Mouse (Mus musculus): ENCODE data around the gene Olfr56. TPM values are rescaled to one million over a fixed set of nuclear protein-coding genes. Genes with fewer than 3 reads are reported as not detected.

Olfr56 gene
- polyA plus RNA-seq, 1 experiment: 0.63 TPM

GRCm38 (mm10) chr11:49119635-49120034, 140.9 kb downstream of the Olfr56 start:
- WGBS: 73% methylated on average over 3 of the region's 3 CpGs
- DNase-seq (ENCODE audit: low read depth, low spot score): no peak

GRCm38 (mm10) chr11:49124169-49124568, 145.5 kb downstream of the Olfr56 start:
- no peak for DNase-seq (ENCODE audit: low read depth, low spot score)
- 89% methylated on average over 2 of the region's 2 CpGs for WGBS

- no peak for DNase-seq (ENCODE audit: low read depth, low spot score)
- 93% methylated on average over 6 of the region's 6 CpGs for WGBS
Observed at GRCm38 (mm10) chr11:49141974-49142373, 163.3 kb downstream of the Olfr56 start, which contains the start of gene Olfr1395. Gene Olfr1395, plus strand, starts transcription at chr11:49142274.

GRCm38 (mm10) chr11:49154077-49154476, 175.4 kb downstream of the Olfr56 start, which contains the start of gene Olfr1394:
Gene Olfr1394, plus strand, starts transcription at chr11:49154377.
- 72% methylated on average over 1 of the region's 1 CpGs for WGBS
- no peak for DNase-seq (ENCODE audit: low read depth, low spot score)

GRCm38 (mm10) chr11:49156821-49157814, 178.4 kb downstream of the Olfr56 start:
- 84% methylated on average over 2 of the region's 2 CpGs for WGBS
- DNase-seq (ENCODE audit: low read depth, low spot score): no peak

- 41% methylated on average over 50 of the region's 50 CpGs for WGBS
- DNase-seq (ENCODE audit: low read depth, low spot score): no peak
Observed at GRCm38 (mm10) chr11:49168839-49169611, 190.3 kb downstream of the Olfr56 start.

GRCm38 (mm10) chr11:49170576-49170975, 191.9 kb downstream of the Olfr56 start:
- no peak for DNase-seq (ENCODE audit: low read depth, low spot score)
- 93% methylated on average over 4 of the region's 4 CpGs for WGBS

GRCm38 (mm10) chr11:49175345-49175744, 196.7 kb downstream of the Olfr56 start:
- WGBS: 73% methylated on average over 8 of the region's 8 CpGs
- DNase-seq (ENCODE audit: low read depth, low spot score): no peak

- WGBS: 18% methylated on average over 4 of the region's 4 CpGs
- peak; percentile 59 for DNase-seq (ENCODE audit: low read depth, low spot score)
Observed at GRCm38 (mm10) chr11:49176047-49176779, 197.5 kb downstream of the Olfr56 start.

GRCm38 (mm10) chr11:49183172-49183571, 204.5 kb downstream of the Olfr56 start:
- 72% methylated on average over 1 of the region's 1 CpGs for WGBS
- no peak for DNase-seq (ENCODE audit: low read depth, low spot score)

Other genes with a start within 250 kb of the Olfr56 start
- gene Rack1, start 178.6 kb upstream of the Olfr56 start, polyA plus RNA-seq (2012; rRNA removed): 2,247 and 2,324 TPM in 2 replicates
- gene Trim41, start 161.5 kb upstream of the Olfr56 start, polyA plus RNA-seq (2012; rRNA removed): 19.9 and 22.6 TPM in 2 replicates
- gene Trim7, start 152.7 kb upstream of the Olfr56 start, polyA plus RNA-seq (2012; rRNA removed): 6.8 and 10.0 TPM in 2 replicates
- gene Gm12184, start 152.2 kb upstream of the Olfr56 start, polyA plus RNA-seq (2012; rRNA removed): 7.6 and 7.9 TPM in 2 replicates
- 26.2 and 26.6 TPM in 2 replicates for gene Irgm1, start 107.2 kb upstream of the Olfr56 start, polyA plus RNA-seq (2012; rRNA removed)
- gene Gm5431, start 76.7 kb upstream of the Olfr56 start, polyA plus RNA-seq (2012; rRNA removed): 3.3 and 8.2 TPM in 2 replicates
- gene Psme2b, start 32.7 kb upstream of the Olfr56 start, polyA plus RNA-seq (2012; rRNA removed): 51.6 and 64.4 TPM in 2 replicates
- 0.86 and 2.9 TPM in 2 replicates for gene 9930111J21Rik1, start 509 bp downstream of the Olfr56 start, polyA plus RNA-seq (2012; rRNA removed)
- 0.27 and 1.3 TPM in 2 replicates for gene Gm12185, start 13.3 kb downstream of the Olfr56 start, polyA plus RNA-seq (2012; rRNA removed)
- gene Tgtp1, start 15.3 kb downstream of the Olfr56 start, polyA plus RNA-seq (2012; rRNA removed): 2.7 and 3.4 TPM in 2 replicates
- 0.42 and 1.9 TPM in 2 replicates for gene 9930111J21Rik2, start 72.4 kb downstream of the Olfr56 start, polyA plus RNA-seq (2012; rRNA removed)
- gene Tgtp2, start 85.3 kb downstream of the Olfr56 start, polyA plus RNA-seq (2012; rRNA removed): 20.1 and 21.4 TPM in 2 replicates
- gene Ifi47, start 97.7 kb downstream of the Olfr56 start, polyA plus RNA-seq (2012; rRNA removed): 26.9 and 30.2 TPM in 2 replicates
- not detected in 2 replicates for gene Olfr1396, start 136.0 kb downstream of the Olfr56 start, polyA plus RNA-seq (2012; rRNA removed)
- gene Olfr1395, start 163.4 kb downstream of the Olfr56 start, polyA plus RNA-seq (2012; rRNA removed): not detected in 2 replicates
- not detected in 2 replicates for gene Olfr1394, start 175.5 kb downstream of the Olfr56 start, polyA plus RNA-seq (2012; rRNA removed)
- 0.10 and 0.30 TPM in 2 replicates for gene Btnl9, start 208.3 kb downstream of the Olfr56 start, polyA plus RNA-seq (2012; rRNA removed)
- gene Zfp62, start 224.4 kb downstream of the Olfr56 start, polyA plus RNA-seq (2012; rRNA removed): 1.1 and 1.8 TPM in 2 replicates

Measured in large intestine, adult 2 months (tissue).